Mouse (Mus musculus) cerebral cortex, adult 2 months (tissue): ENCODE results near the gene Cyth3.

Experiments
- WGBS: fragments of 180-500 bp; shearing (Covaris S2); methylation state at CpG from one replicate; pipeline ENCODE4 v1.1.7; 2018; 5-methylcytosine and 5-hydroxymethylcytosine counted together

The Cyth3 gene

GRCm38 (mm10) chr5:143616116-143616515 lies 6.1 kb upstream of the Cyth3 start:
- WGBS, result 94% methylated on average over 4 of the region's 4 CpGs

GRCm38 (mm10) chr5:143616657-143617329 lies 5.5 kb upstream of the Cyth3 start:
- WGBS, result 96% methylated on average over 3 of the region's 3 CpGs

GRCm38 (mm10) chr5:143617487-143618209 lies 4.6 kb upstream of the Cyth3 start:
- 53% methylated on average over 10 of the region's 10 CpGs for WGBS

GRCm38 (mm10) chr5:143618585-143618984 lies 3.7 kb upstream of the Cyth3 start:
- WGBS, result 72% methylated on average over 7 of the region's 7 CpGs

- WGBS, result 38% methylated on average over 1 of the region's 1 CpGs
These were observed 2.1 kb upstream of the Cyth3 start for GRCm38 (mm10) chr5:143620196-143620595.

- WGBS, result 31% methylated on average over 13 of the region's 13 CpGs
These were observed 1.3 kb upstream of the Cyth3 start for GRCm38 (mm10) chr5:143620941-143621340.

GRCm38 (mm10) chr5:143622623-143623150 lies 440 bp downstream of the Cyth3 start:
- under 1% methylated on average over 48 of the region's 48 CpGs for WGBS

- WGBS, result 19% methylated on average over 19 of the region's 19 CpGs
These were observed 1.4 kb downstream of the Cyth3 start for GRCm38 (mm10) chr5:143623356-143624295.

GRCm38 (mm10) chr5:143624449-143624848 lies 2.2 kb downstream of the Cyth3 start:
- 56% methylated on average over 3 of the region's 3 CpGs for WGBS

GRCm38 (mm10) chr5:143625497-143625896 lies 3.2 kb downstream of the Cyth3 start:
- 68% methylated on average over 12 of the region's 12 CpGs for WGBS

GRCm38 (mm10) chr5:143625940-143626588 lies 3.8 kb downstream of the Cyth3 start:
- WGBS, result 66% methylated on average over 11 of the region's 11 CpGs

GRCm38 (mm10) chr5:143627507-143627906 lies 5.3 kb downstream of the Cyth3 start:
- WGBS, result 94% methylated on average over 6 of the region's 6 CpGs

GRCm38 (mm10) chr5:143627926-143628325 lies 5.7 kb downstream of the Cyth3 start:
- 84% methylated on average over 1 of the region's 1 CpGs for WGBS

GRCm38 (mm10) chr5:143629686-143630085 lies 7.4 kb downstream of the Cyth3 start:
- WGBS, result 82% methylated on average over 8 of the region's 8 CpGs

GRCm38 (mm10) chr5:143630214-143630613 lies 8.0 kb downstream of the Cyth3 start:
- over 99% methylated on average over 3 of the region's 3 CpGs for WGBS

GRCm38 (mm10) chr5:143630738-143631137 lies 8.5 kb downstream of the Cyth3 start:
- 88% methylated on average over 8 of the region's 8 CpGs for WGBS

GRCm38 (mm10) chr5:143631559-143631958 lies 9.3 kb downstream of the Cyth3 start:
- WGBS, result 85% methylated on average over 8 of the region's 8 CpGs

- WGBS, result 62% methylated on average over 9 of the region's 9 CpGs
These were observed 10.7 kb downstream of the Cyth3 start for GRCm38 (mm10) chr5:143632674-143633557.

- WGBS, result 44% methylated on average over 5 of the region's 5 CpGs
These were observed 11.3 kb downstream of the Cyth3 start for GRCm38 (mm10) chr5:143633558-143633871.

- WGBS, result 45% methylated on average over 4 of the region's 4 CpGs
These were observed 11.6 kb downstream of the Cyth3 start for GRCm38 (mm10) chr5:143633877-143634276.
